Mouse (Mus musculus) erythroblast, embryonic 14.5 days (primary cell): ENCODE results near the gene Gm45711.
"Not testable (repeated sequence)": the region's sequence is repeated elsewhere in the genome, so short reads cannot be mapped to it uniquely, and the experiment has no call there.

ENCODE experiments used
- GATA1 ChIP-seq: IDR thresholded peaks from 2 replicates; pipeline ENCODE4 v1.6.1; 2012; ENCODE audit warnings: low read length, inconsistent platforms, mixed read lengths
- TAL1 ChIP-seq: IDR thresholded peaks from 3 replicates; pipeline ENCODE4 v1.6.1; 2012; ENCODE audit warnings: low read length, inconsistent platforms, mixed read lengths

DNA sequence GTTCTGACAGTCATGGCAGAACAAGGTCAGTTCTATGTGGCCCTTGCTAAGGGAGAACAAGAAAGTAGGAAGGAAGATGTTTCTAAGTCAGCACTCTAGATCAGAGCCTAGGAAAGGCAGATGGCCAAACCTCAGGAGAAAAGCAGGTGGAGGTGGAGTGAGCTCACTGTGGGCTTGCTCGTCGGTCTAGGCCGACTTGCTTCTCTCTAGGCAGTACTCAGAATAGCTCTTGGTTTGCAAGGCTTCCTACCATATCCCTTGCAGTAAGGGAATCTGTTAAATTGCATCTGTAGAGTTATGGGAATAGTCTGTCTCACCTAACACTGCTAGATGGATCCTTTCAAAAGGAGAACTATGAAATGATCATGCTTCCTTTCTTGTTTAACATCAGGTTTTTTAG, 2.1 kb upstream of the Gm45711 start:
- not testable (repeated sequence) for TF ChIP-seq TAL1, GATA1
